Mouse (Mus musculus) MEL (cell line): ENCODE measurements around the gene Tcf25.

ENCODE experiments used
- CTCF ChIP-seq, 3 experiments: IDR thresholded peaks in 2 of 3; conservative IDR thresholded peaks in 1 of 3; 2 replicates each; pipeline ENCODE4 v1.5.1; 2011 to 2012; ENCODE audit warnings: low read length in 3 of 3, low read depth in 2 of 3, mild to moderate bottlenecking in 2 of 3, improper control_type of control experiment in 1 of 3, inconsistent platforms in 1 of 3, mixed read lengths in 1 of 3, moderate library complexity in 1 of 3; ENCODE audit not compliant: control insufficient read depth in 1 of 3, insufficient read depth in 1 of 3, poor library complexity in 1 of 3, severe bottlenecking in 1 of 3
- POLR2A ChIP-seq, 2 experiments: IDR thresholded peaks; 2 replicates each; pipeline ENCODE4 v1.6.1; 2011 to 2012; ENCODE audit warnings: low read length in 2 of 2, mild to moderate bottlenecking in 2 of 2, control low read depth in 1 of 2, improper control_type of control experiment in 1 of 2, low read depth in 1 of 2, moderate library complexity in 1 of 2; ENCODE audit not compliant: control insufficient read depth in 1 of 2, insufficient read depth in 1 of 2, poor library complexity in 1 of 2
- POLR2AphosphoS5 ChIP-seq: IDR thresholded peaks from 2 replicates; pipeline ENCODE4 v1.6.1; 2012; ENCODE audit warnings: low read depth, borderline replicate concordance, mild to moderate bottlenecking, inconsistent platforms, low read length, moderate library complexity, mixed read lengths
- RCOR1 ChIP-seq: IDR thresholded peaks from 2 replicates; pipeline ENCODE4 v1.6.1; 2012; ENCODE audit warnings: low read depth, mild to moderate bottlenecking, inconsistent platforms, low read length, improper control_type of control experiment
- USF1 ChIP-seq: IDR thresholded peaks from 2 replicates; pipeline ENCODE4 v1.6.1; 2014; ENCODE audit warnings: low read depth, mild to moderate bottlenecking, inconsistent platforms, low read length, improper control_type of control experiment, moderate library complexity
- ZKSCAN1 ChIP-seq: IDR thresholded peaks from 2 replicates; pipeline ENCODE4 v1.6.1; 2012; ENCODE audit warnings: low read depth, mild to moderate bottlenecking, inconsistent platforms, low read length, improper control_type of control experiment, moderate library complexity
- ZMIZ1 ChIP-seq: IDR thresholded peaks from 2 replicates; pipeline ENCODE4 v1.6.1; 2012; ENCODE audit warnings: low read depth, mild to moderate bottlenecking, inconsistent platforms, low read length, improper control_type of control experiment, moderate library complexity

DNA sequence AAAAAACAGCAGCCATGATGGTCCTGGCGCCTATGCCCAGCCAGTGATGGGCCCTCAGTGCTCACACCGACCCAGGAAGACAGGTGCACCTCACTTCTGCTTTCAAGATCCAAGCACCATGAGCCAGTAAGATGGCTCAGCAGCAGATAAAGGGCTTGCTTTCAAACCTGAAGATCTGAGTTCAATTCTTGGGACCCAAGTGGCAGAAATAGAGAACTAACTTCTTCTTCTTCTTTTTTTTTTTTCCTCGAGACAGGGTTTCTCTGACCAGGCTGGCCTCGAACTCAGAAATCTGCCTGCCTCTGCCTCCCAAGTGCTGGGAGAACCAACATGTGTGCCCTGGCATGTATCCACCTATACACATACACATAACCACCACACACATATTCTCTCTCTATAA lies 46.2 kb downstream of the Tcf25 start:
- TF ChIP-seq RCOR1 (no peak), CTCF (IDR thresholded peaks at IDR 0.05 in 2 of 3, conservative IDR thresholded peaks at IDR 0.05 in 1 of 3; ENCODE audit: control insufficient read depth in 1 of 3, insufficient read depth in 1 of 3, low read depth in 2 of 3, low read length in 3 of 3, poor library complexity in 1 of 3, severe bottlenecking in 1 of 3) (no peak), ZMIZ1 (no peak), USF1 (no peak), POLR2AphosphoS5 (no peak), ZKSCAN1 (no peak), POLR2A (IDR thresholded peaks at IDR 0.05; ENCODE audit: control insufficient read depth in 1 of 2, insufficient read depth in 1 of 2, low read depth in 1 of 2, low read length in 2 of 2, poor library complexity in 1 of 2) (no peak)
